ENCODE assay signal across 11 mouse cellular contexts in the genomic region with DNA sequence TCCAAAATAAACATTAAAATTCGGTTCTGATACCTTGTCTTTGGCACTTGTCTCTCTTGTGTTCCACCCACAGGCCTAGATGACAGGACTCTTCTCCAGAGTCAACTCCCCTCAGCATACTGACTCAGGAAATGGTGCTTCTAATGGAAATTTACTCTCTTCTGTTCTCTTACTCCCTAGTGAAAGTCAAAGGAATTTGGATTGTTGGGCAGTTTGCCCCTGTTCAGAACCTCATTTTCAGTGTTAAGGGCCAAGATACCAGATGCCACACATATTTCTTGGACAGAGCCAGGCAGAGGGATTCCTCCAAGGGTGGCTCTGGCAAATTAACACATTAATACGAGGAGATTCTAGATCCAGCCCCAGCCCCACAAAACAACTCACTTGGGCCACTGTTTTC. TPM values are rescaled to one million over a fixed set of nuclear protein-coding genes. Genes with fewer than 3 reads are reported as not detected.
DNase-seq lines count a peak whose midpoint lies in the region; ATAC-seq and TF ChIP-seq lines count a peak whose summit lies in the region.
"Had no signal": no experiment of that assay in that cellular context is flagged by ENCODE, and none has a peak within 500 bp of the region (broad histone marks: within the 10 kb centered on the region; RNA-seq: fewer than 3 reads in every experiment).

No protein-coding gene starts in this region.

- no peaks in the 10 kb centered on the region for H3K9me3 ChIP-seq in midbrain, postnatal 0 days (ENCODE audit: low read length)
- H3K9me3 ChIP-seq in midbrain, embryonic 16.5 days (replicated peaks; ENCODE audit: control insufficient read depth, low read length, poor library complexity, severe bottlenecking) = no peaks in the 10 kb centered on the region
- H3K9me3 ChIP-seq in heart, embryonic 13.5 days = no peaks in the 10 kb centered on the region
- H3K9me3 ChIP-seq: embryonic facial prominence, embryonic 12.5 days; megakaryocyte, embryonic 14.5 days had no signal

- ATAC-seq in midbrain, postnatal 0 days (ENCODE audit: low FRiP score) = no peak
- no peak for ATAC-seq in midbrain, embryonic 16.5 days
- no peak for ATAC-seq in heart, embryonic 13.5 days (ENCODE audit: extremely low read depth, insufficient number of reproducible peaks, low FRiP score, low TSS enrichment)
- ATAC-seq: CD4-positive, CD25-positive, alpha-beta regulatory T cell, adult 4 months had no signal

- H3K4me3 ChIP-seq in midbrain, postnatal 0 days (ENCODE audit: low read depth, low read length) = no peak overlapping the region
- no peak overlapping the region for H3K4me3 ChIP-seq in midbrain, embryonic 16.5 days (ENCODE audit: low read depth, low read length)
- no peak overlapping the region for H3K4me3 ChIP-seq in heart, embryonic 13.5 days
- H3K4me3 ChIP-seq in thymus, adult 2 months (ENCODE audit: control insufficient read depth, insufficient read depth, low read length) = no peak overlapping the region
- H3K4me3 ChIP-seq: embryonic facial prominence, embryonic 12.5 days; megakaryocyte, embryonic 14.5 days had no signal

- H3K27me3 ChIP-seq in midbrain, postnatal 0 days (ENCODE audit: insufficient read depth, low read length) = no peaks in the 10 kb centered on the region
- no peaks in the 10 kb centered on the region for H3K27me3 ChIP-seq in midbrain, embryonic 16.5 days (ENCODE audit: control insufficient read depth, insufficient read depth, low read depth, low read length)
- H3K27me3 ChIP-seq in heart, embryonic 13.5 days (replicated peaks) = no peaks in the 10 kb centered on the region
- H3K27me3 ChIP-seq in thymus, adult 2 months (ENCODE audit: control insufficient read depth, insufficient read depth, low read length) = no peaks in the 10 kb centered on the region
- H3K27me3 ChIP-seq: embryonic facial prominence, embryonic 12.5 days; megakaryocyte, embryonic 14.5 days had no signal

- H3K4me1 ChIP-seq in midbrain, postnatal 0 days (ENCODE audit: insufficient read depth, low read length) = no peaks in the 10 kb centered on the region
- no peaks in the 10 kb centered on the region for H3K4me1 ChIP-seq in midbrain, embryonic 16.5 days (ENCODE audit: control insufficient read depth, insufficient read depth, low read length)
- peaks cover 38% of the 10 kb centered on the region for H3K4me1 ChIP-seq in heart, embryonic 13.5 days
- no peaks in the 10 kb centered on the region for H3K4me1 ChIP-seq in thymus, adult 2 months (replicated peaks; ENCODE audit: control insufficient read depth, insufficient read depth, low read length)
- H3K4me1 ChIP-seq: megakaryocyte, embryonic 14.5 days had no signal

- H3K9ac ChIP-seq in midbrain, postnatal 0 days (replicated peaks; ENCODE audit: low read length, poor library complexity, severe bottlenecking) = no peak overlapping the region
- no peak overlapping the region for H3K9ac ChIP-seq in midbrain, embryonic 16.5 days (ENCODE audit: low read depth, low read length)
- H3K9ac ChIP-seq in heart, embryonic 13.5 days = no peak overlapping the region
- H3K9ac ChIP-seq: embryonic facial prominence, embryonic 12.5 days had no signal

- WGBS in midbrain, postnatal 0 days = 74% methylated on average over 2 of the region's 2 CpGs
- 85% methylated on average over 2 of the region's 2 CpGs for WGBS in midbrain, embryonic 16.5 days
- WGBS in heart, embryonic 13.5 days = 53% methylated on average over 2 of the region's 2 CpGs
- 74% methylated on average over 2 of the region's 2 CpGs for WGBS in thymus, adult 2 months

- TF ChIP-seq CTCF in midbrain, postnatal 0 days (IDR thresholded peaks at IDR 0.05) = no peak
- no peak for TF ChIP-seq CTCF in thymus, adult 2 months (IDR thresholded peaks at IDR 0.05; ENCODE audit: borderline replicate concordance, control insufficient read depth, extremely low read depth, insufficient read depth, low read length, poor library complexity)

- no peaks in the 10 kb centered on the region for H3K36me3 ChIP-seq in midbrain, postnatal 0 days (ENCODE audit: insufficient read depth, low read length)
- H3K36me3 ChIP-seq in midbrain, embryonic 16.5 days (ENCODE audit: control insufficient read depth, insufficient read depth, low read length) = no peaks in the 10 kb centered on the region
- H3K36me3 ChIP-seq in heart, embryonic 13.5 days = peaks cover 7% of the 10 kb centered on the region; the same call in 1 of the 2 replicates
- no peaks in the 10 kb centered on the region for H3K36me3 ChIP-seq in thymus, adult 2 months (ENCODE audit: control insufficient read depth, insufficient read depth, low read length)
- H3K36me3 ChIP-seq: embryonic facial prominence, embryonic 12.5 days had no signal

- no peak for TF ChIP-seq POLR2A in thymus, adult 2 months (IDR thresholded peaks at IDR 0.05; ENCODE audit: control insufficient read depth, extremely low read depth, insufficient read depth, low read length, poor library complexity)

- intact Hi-C loops in gastrocnemius, postnatal 36 days (cut with DNase I) = no loop called here

- no peak overlapping the region for H3K4me2 ChIP-seq in midbrain, postnatal 0 days (ENCODE audit: low read depth, low read length, poor library complexity, severe bottlenecking)
- no peak overlapping the region for H3K4me2 ChIP-seq in midbrain, embryonic 16.5 days (ENCODE audit: low read length)
- no peak overlapping the region for H3K4me2 ChIP-seq in heart, embryonic 13.5 days
- H3K4me2 ChIP-seq: embryonic facial prominence, embryonic 12.5 days had no signal

- DNase-seq in gastrocnemius, postnatal 25 days = peak; percentile 32
- DNase-seq in gastrocnemius, postnatal 36 days = no peak
- DNase-seq in midbrain, postnatal 0 days (ENCODE audit: low spot score) = peak; percentile 39
- DNase-seq in skeletal muscle tissue, adult 2 months (ENCODE audit: low read depth, low spot score) = peak; percentile 56
- no peak for DNase-seq in thymus, adult 2 months
- no peak for DNase-seq in natural killer cell, adult 2 months (ENCODE audit: low spot score in 2 of 2)

- H3K27ac ChIP-seq in midbrain, postnatal 0 days (ENCODE audit: low read depth, low read length) = no peak overlapping the region
- no peak overlapping the region for H3K27ac ChIP-seq in midbrain, embryonic 16.5 days (ENCODE audit: low read length)
- peak overlapping the region; percentile 54 for H3K27ac ChIP-seq in heart, embryonic 13.5 days (replicated peaks)
- H3K27ac ChIP-seq in thymus, adult 2 months (ENCODE audit: control insufficient read depth, insufficient read depth, low read length) = no peak overlapping the region
- H3K27ac ChIP-seq: embryonic facial prominence, embryonic 12.5 days had no signal

RNA-seq across cellular contexts. Expression of gene Mpdz, which starts 12.9 kb away (rescaled TPM):
- total RNA-seq in gastrocnemius, postnatal 25 days (2021) = 10 to 100 TPM; 41.7 to 48.3 TPM
- total RNA-seq in gastrocnemius, postnatal 36 days (2021) = 10 to 100 TPM; 44.1 to 47.1 TPM
- total RNA-seq in midbrain, postnatal 0 days (2014; rRNA removed) = 23.7 and 39.5 TPM in 2 replicates
- polyA plus RNA-seq in midbrain, postnatal 0 days (2015; fragmentation: Nextera tagmentation; extraction: Ambion mirVana) = 5.9 and 8.4 TPM in 2 replicates
- 12.1 and 15.8 TPM in 2 replicates for polyA plus RNA-seq in midbrain, embryonic 16.5 days (2015; fragmentation: Nextera tagmentation; extraction: Ambion mirVana)
- polyA plus RNA-seq in heart, embryonic 13.5 days (2015; fragmentation: Nextera tagmentation; extraction: Ambion mirVana) = 19.6 and 21.0 TPM in 2 replicates
- polyA plus RNA-seq in thymus, adult 2 months (2012; rRNA removed) = 1.1 and 1.8 TPM in 2 replicates

Comparison
In these comparisons a context has a peak if more than half of its experiments do, and no peak if none do; other contexts are left out.
1. DNase-seq: peak in gastrocnemius, postnatal 25 days (single experiment), midbrain, postnatal 0 days (single experiment) and skeletal muscle tissue, adult 2 months (single experiment); none in gastrocnemius, postnatal 36 days (0 of 2), thymus, adult 2 months (single experiment) and natural killer cell, adult 2 months (0 of 2).